Mouse (Mus musculus) erythroblast, embryonic 14.5 days (primary cell): Measurements from ENCODE around the gene Zfp600.
"Not testable (repeated sequence)": the region's sequence is repeated elsewhere in the genome, so short reads cannot be mapped to it uniquely, and the experiment has no call there.

Source experiments
- GATA1 ChIP-seq: IDR thresholded peaks from 2 replicates; pipeline ENCODE4 v1.6.1; 2012; ENCODE audit warnings: low read length, inconsistent platforms, mixed read lengths
- TAL1 ChIP-seq: IDR thresholded peaks from 3 replicates; pipeline ENCODE4 v1.6.1; 2012; ENCODE audit warnings: low read length, inconsistent platforms, mixed read lengths

- TF ChIP-seq GATA1, TAL1: not testable (repeated sequence)
These were observed at the start of gene Zfp600 for GRCm38 (mm10) chr4:146156524-146156923.
